Mouse (Mus musculus): ENCODE results near the gene Tprgl. TPM values are rescaled to one million over a fixed set of nuclear protein-coding genes. Genes with fewer than 3 reads are reported as not detected.

The Tprgl gene
- polyA plus RNA-seq, 1 experiment, result 272 TPM

- Histone ChIP-seq H3K4me1 (ENCODE audit: control insufficient read depth, insufficient read depth, low read length) (peaks cover 22% of the 10 kb centered on the region), H3K27me3 (ENCODE audit: control insufficient read depth, insufficient read depth, low read length) (no peaks in the 10 kb centered on the region; the same call in 1 of the 2 replicates), H3K4me3 (replicated peaks; ENCODE audit: insufficient read depth, low read depth, low read length) (peak overlapping the region; percentile 55), H3K27ac (ENCODE audit: insufficient read depth, low read length) (no peak overlapping the region)
- 4% methylated on average over 42 of the region's 42 CpGs for WGBS
- DNase-seq, result peak; percentile 25 to 47
- no peak for TF ChIP-seq POLR2A (IDR thresholded peaks at IDR 0.05; ENCODE audit: borderline replicate concordance, insufficient read depth, low read length)
- no peak for TF ChIP-seq CTCF (IDR thresholded peaks at IDR 0.05; ENCODE audit: borderline replicate concordance, insufficient read depth, low read depth, low read length)
Measured at GRCm38 (mm10) chr4:154141009-154141867, 19.2 kb downstream of the Tprgl start.

GRCm38 (mm10) chr4:154140213-154141008, 20.1 kb downstream of the Tprgl start:
- TF ChIP-seq CTCF (IDR thresholded peaks at IDR 0.05; ENCODE audit: borderline replicate concordance, insufficient read depth, low read depth, low read length), result no peak
- 6% methylated on average over 40 of the region's 46 CpGs for WGBS
- peak; percentile 21 to 52 for DNase-seq
- Histone ChIP-seq H3K4me3 (replicated peaks; ENCODE audit: insufficient read depth, low read depth, low read length) (peak overlapping the region; percentile 55), H3K27ac (ENCODE audit: insufficient read depth, low read length) (no peak overlapping the region), H3K27me3 (ENCODE audit: control insufficient read depth, insufficient read depth, low read length) (no peaks in the 10 kb centered on the region; the same call in 1 of the 2 replicates), H3K4me1 (ENCODE audit: control insufficient read depth, insufficient read depth, low read length) (peaks cover 19% of the 10 kb centered on the region)

GRCm38 (mm10) chr4:154140182-154140212, 20.5 kb downstream of the Tprgl start, which contains the start of gene Trp73:
Trp73 (minus strand) TSS chr4:154140208.
- Histone ChIP-seq H3K27ac (ENCODE audit: insufficient read depth, low read length) (no peak within 1 kb of the TSS), H3K4me3 (replicated peaks; ENCODE audit: insufficient read depth, low read depth, low read length) (peak within 1 kb of the TSS; percentile 55), H3K27me3 (ENCODE audit: control insufficient read depth, insufficient read depth, low read length) (no peaks in the 10 kb centered on the region; the same call in 1 of the 2 replicates), H3K4me1 (ENCODE audit: control insufficient read depth, insufficient read depth, low read length) (peaks cover 15% of the 10 kb centered on the region)
- 0% methylated on average over 3 of the region's 4 CpGs for WGBS
- TF ChIP-seq CTCF (IDR thresholded peaks at IDR 0.05; ENCODE audit: borderline replicate concordance, insufficient read depth, low read depth, low read length), result no peak
- no peak for TF ChIP-seq POLR2A (IDR thresholded peaks at IDR 0.05; ENCODE audit: borderline replicate concordance, insufficient read depth, low read length)
- DNase-seq, result no peak

- Histone ChIP-seq H3K4me1 (ENCODE audit: control insufficient read depth, insufficient read depth, low read length) (peaks cover 14% of the 10 kb centered on the region), H3K27me3 (ENCODE audit: control insufficient read depth, insufficient read depth, low read length) (no peaks in the 10 kb centered on the region; the same call in 1 of the 2 replicates), H3K4me3 (replicated peaks; ENCODE audit: insufficient read depth, low read depth, low read length) (peak overlapping the region; percentile 55), H3K27ac (ENCODE audit: insufficient read depth, low read length) (no peak overlapping the region)
- DNase-seq, result peak; percentile 49 to 59
- TF ChIP-seq POLR2A (IDR thresholded peaks at IDR 0.05; ENCODE audit: borderline replicate concordance, insufficient read depth, low read length) (no peak), CTCF (IDR thresholded peaks at IDR 0.05; ENCODE audit: borderline replicate concordance, insufficient read depth, low read depth, low read length) (no peak)
- WGBS, result under 1% methylated on average over 56 of the region's 59 CpGs
Measured at GRCm38 (mm10) chr4:154139671-154140181, 20.7 kb downstream of the Tprgl start.

- Histone ChIP-seq H3K27ac (ENCODE audit: insufficient read depth, low read length) (no peak overlapping the region), H3K4me1 (ENCODE audit: control insufficient read depth, insufficient read depth, low read length) (peaks cover 10% of the 10 kb centered on the region), H3K4me3 (replicated peaks; ENCODE audit: insufficient read depth, low read depth, low read length) (no peak overlapping the region), H3K27me3 (ENCODE audit: control insufficient read depth, insufficient read depth, low read length) (no peaks in the 10 kb centered on the region; the same call in 1 of the 2 replicates)
- no peak for DNase-seq
- 80% methylated on average over 5 of the region's 5 CpGs for WGBS
- TF ChIP-seq POLR2A (IDR thresholded peaks at IDR 0.05; ENCODE audit: borderline replicate concordance, insufficient read depth, low read length) (no peak), CTCF (IDR thresholded peaks at IDR 0.05; ENCODE audit: borderline replicate concordance, insufficient read depth, low read depth, low read length) (no peak)
Measured at GRCm38 (mm10) chr4:154137139-154137538, 23.3 kb downstream of the Tprgl start.

- DNase-seq, result no peak
- no peak for TF ChIP-seq CTCF (IDR thresholded peaks at IDR 0.05; ENCODE audit: borderline replicate concordance, insufficient read depth, low read depth, low read length)
- TF ChIP-seq POLR2A (IDR thresholded peaks at IDR 0.05; ENCODE audit: borderline replicate concordance, insufficient read depth, low read length), result no peak
Measured at GRCm38 (mm10) chr4:154134803-154135202, 25.7 kb downstream of the Tprgl start.

GRCm38 (mm10) chr4:154131894-154132293, 28.6 kb downstream of the Tprgl start:
- no peak overlapping the region for H3K27ac ChIP-seq (ENCODE audit: insufficient read depth, low read length)
- no peak overlapping the region for H3K4me3 ChIP-seq (replicated peaks; ENCODE audit: insufficient read depth, low read depth, low read length)
- 94% methylated on average over 4 of the region's 4 CpGs for WGBS
- H3K27me3 ChIP-seq (ENCODE audit: control insufficient read depth, insufficient read depth, low read length), result no peaks in the 10 kb centered on the region
- H3K4me1 ChIP-seq (ENCODE audit: control insufficient read depth, insufficient read depth, low read length), result no peaks in the 10 kb centered on the region
- TF ChIP-seq CTCF (IDR thresholded peaks at IDR 0.05; ENCODE audit: borderline replicate concordance, insufficient read depth, low read depth, low read length), result no peak
- TF ChIP-seq POLR2A (IDR thresholded peaks at IDR 0.05; ENCODE audit: borderline replicate concordance, insufficient read depth, low read length), result no peak
- no peak for DNase-seq

More at GRCm38 (mm10) chr4:154134803-154135202, 25.7 kb downstream of the Tprgl start:
- H3K4me1 ChIP-seq (ENCODE audit: control insufficient read depth, insufficient read depth, low read length), result no peaks in the 10 kb centered on the region
- no peaks in the 10 kb centered on the region for H3K27me3 ChIP-seq (ENCODE audit: control insufficient read depth, insufficient read depth, low read length)
- no peak overlapping the region for H3K27ac ChIP-seq (ENCODE audit: insufficient read depth, low read length)
- no peak overlapping the region for H3K4me3 ChIP-seq (replicated peaks; ENCODE audit: insufficient read depth, low read depth, low read length)
- WGBS, result 77% methylated on average over 4 of the region's 4 CpGs

- DNase-seq, result no peak
- no peak for TF ChIP-seq CTCF (IDR thresholded peaks at IDR 0.05; ENCODE audit: borderline replicate concordance, insufficient read depth, low read depth, low read length)
- TF ChIP-seq POLR2A (IDR thresholded peaks at IDR 0.05; ENCODE audit: borderline replicate concordance, insufficient read depth, low read length), result no peak
Measured at GRCm38 (mm10) chr4:154129950-154130349, 30.5 kb downstream of the Tprgl start.

More at GRCm38 (mm10) chr4:154129950-154130349, 30.5 kb downstream of the Tprgl start:
- Histone ChIP-seq H3K4me1 (ENCODE audit: control insufficient read depth, insufficient read depth, low read length) (no peaks in the 10 kb centered on the region), H3K27me3 (ENCODE audit: control insufficient read depth, insufficient read depth, low read length) (no peaks in the 10 kb centered on the region), H3K27ac (ENCODE audit: insufficient read depth, low read length) (no peak overlapping the region), H3K4me3 (replicated peaks; ENCODE audit: insufficient read depth, low read depth, low read length) (no peak overlapping the region)
